Mouse (Mus musculus) lung, adult 2 months (tissue): Measurements from ENCODE around the gene Ndufa6.

Experiments used
- CTCF ChIP-seq: fragments of 200-500 bp; IDR thresholded peaks from 2 replicates; pipeline ENCODE4 v1.5.1; 2011; ENCODE audit warnings: mild to moderate bottlenecking, low read length, control low read depth; ENCODE audit not compliant: insufficient read depth
- POLR2A ChIP-seq: fragments of 200-500 bp; IDR thresholded peaks from 2 replicates; pipeline ENCODE4 v1.6.1; 2011; ENCODE audit warnings: low read depth, mild to moderate bottlenecking, control low read depth, low read length, borderline replicate concordance; ENCODE audit errors: extremely low read depth

DNA sequence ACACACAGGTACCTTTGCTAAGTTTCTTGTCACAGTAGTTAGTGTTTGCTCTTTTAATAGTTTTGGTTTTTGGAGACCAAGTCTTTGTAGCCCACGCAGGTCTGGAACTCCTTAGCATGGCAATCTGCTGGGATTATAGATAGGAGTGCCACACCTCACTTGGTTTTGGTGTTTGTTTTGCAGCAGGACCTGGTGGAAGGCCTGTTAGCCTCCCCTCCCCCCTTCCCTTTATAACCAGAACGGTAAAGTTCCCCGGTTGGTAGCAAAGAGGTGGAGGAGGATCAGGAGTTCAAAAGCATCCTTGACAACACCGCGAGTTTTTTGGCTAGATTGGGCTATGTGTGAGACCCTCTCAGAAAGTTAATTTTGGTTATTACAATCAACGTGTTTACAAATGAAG is 9.2 kb downstream of the Ndufa6 start:
- TF ChIP-seq CTCF (no peak), POLR2A (no peak)
